Mouse (Mus musculus): Measurements from ENCODE around the gene Ccdc13. TPM values are rescaled to one million over a fixed set of nuclear protein-coding genes. Genes with fewer than 3 reads are reported as not detected.

Gene Ccdc13
- polyA plus RNA-seq (2017; shearing (Covaris generic)) = under 1 TPM in 1 of 2 experiments, not detected in 1; 0.39 TPM

GRCm38 (mm10) chr9:121838829-121839621, at the start of gene Ccdc13:
Gene Ccdc13, minus strand, starts transcription at chr9:121839461.

GRCm38 (mm10) chr9:121858153-121858488, 18.9 kb upstream of the Ccdc13 start, which contains the start of gene Higd1a:
Gene Higd1a, minus strand, starts transcription at chr9:121858362.

GRCm38 (mm10) chr9:121791757-121792521, 47.3 kb downstream of the Ccdc13 start, which contains the start of gene Hhatl:
Gene Hhatl, minus strand, starts transcription at chr9:121792507.

GRCm38 (mm10) chr9:121777484-121778065, 61.7 kb downstream of the Ccdc13 start, which contains the start of gene Klhl40:
Gene Klhl40, plus strand, starts transcription at chr9:121777607.

GRCm38 (mm10) chr9:121759091-121760081, 79.9 kb downstream of the Ccdc13 start, which contains the start of gene Zfp651:
Gene Zfp651, plus strand, starts transcription at chr9:121759330.

Other genes starting within 250 kb of the Ccdc13 start
- gene Lyzl4, start 197.4 kb downstream of the Ccdc13 start, polyA plus RNA-seq (2017; shearing (Covaris generic)) = not detected
- gene Vipr1, start 196.7 kb downstream of the Ccdc13 start, polyA plus RNA-seq (2017; shearing (Covaris generic)) = 10 to 100 TPM in 1 of 2 experiments, 1 to 10 TPM in 1; 5.6 to 58.4 TPM
- gene Sec22c, start 134.0 kb downstream of the Ccdc13 start, polyA plus RNA-seq (2017; shearing (Covaris generic)) = 10 to 100 TPM; 21.1 to 25.0 TPM
- 10 to 100 TPM; 25.4 to 32.3 TPM for gene Ss18l2, start 129.1 kb downstream of the Ccdc13 start, polyA plus RNA-seq (2017; shearing (Covaris generic))
- gene Nktr, start 120.3 kb downstream of the Ccdc13 start, polyA plus RNA-seq (2017; shearing (Covaris generic)) = 100 to 1,000 TPM; 116 to 132 TPM
- gene Zfp651, start 80.1 kb downstream of the Ccdc13 start, polyA plus RNA-seq (2017; shearing (Covaris generic)) = under 1 TPM; 0.11 to 0.74 TPM
- gene Klhl40, start 61.9 kb downstream of the Ccdc13 start, polyA plus RNA-seq (2017; shearing (Covaris generic)) = under 1 TPM; 0.13 to 0.72 TPM
- gene Hhatl, start 47.0 kb downstream of the Ccdc13 start, polyA plus RNA-seq (2017; shearing (Covaris generic)) = under 1 TPM in 1 of 2 experiments, not detected in 1; 0.77 TPM
- gene Higd1a, start 18.9 kb upstream of the Ccdc13 start, polyA plus RNA-seq (2017; shearing (Covaris generic)) = 10 to 100 TPM; 77.7 to 98.0 TPM
- gene Ackr2, start 58.9 kb upstream of the Ccdc13 start, polyA plus RNA-seq (2017; shearing (Covaris generic)) = not detected
- gene Cyp8b1, start 76.8 kb upstream of the Ccdc13 start, polyA plus RNA-seq (2017; shearing (Covaris generic)) = 1 to 10 TPM in 1 of 2 experiments, under 1 TPM in 1; 0.16 to 1.6 TPM
- gene Fam198a, start 111.5 kb upstream of the Ccdc13 start, polyA plus RNA-seq (2017; shearing (Covaris generic)) = under 1 TPM; 0.17 to 0.48 TPM
- under 1 TPM in 1 of 2 experiments, not detected in 1; 0.24 TPM for gene Pomgnt2, start 157.6 kb upstream of the Ccdc13 start, polyA plus RNA-seq (2017; shearing (Covaris generic))